Mouse (Mus musculus) hindbrain, postnatal 0 days (tissue): ENCODE measurements around the gene Gli1. TPM values are rescaled to one million over a fixed set of nuclear protein-coding genes. Genes with fewer than 3 reads are reported as not detected.
A peak's percentile ranks its signal among the peaks of the same experiment; 100 is the strongest.
"Not testable (repeated sequence)": the region's sequence is repeated elsewhere in the genome, so short reads cannot be mapped to it uniquely, and the experiment has no call there.

Source experiments
- ATAC-seq: fragments of 200-750 bp; cut with Nextera tagmentation; 2 replicates; pipeline ENCODE4 v1.8.0; 2017; ENCODE audit warnings: mild to moderate bottlenecking, moderate TSS enrichment, moderate library complexity
- DNase-seq: peaks from one replicate; pipeline ENCODE4 v3.0.0-alpha.2; 2015; ENCODE audit warnings: low spot score
- H3K27ac ChIP-seq: fragments of 300-500 bp; sonication (generic); 2 replicates; pipeline ENCODE4 v1.5.1; 2014; ENCODE audit warnings: mild to moderate bottlenecking
- H3K27me3 ChIP-seq: fragments of 300-500 bp; sonication (generic); 2 replicates; pipeline ENCODE4 v1.6.1; 2014; ENCODE audit warnings: low read length, mixed read lengths; ENCODE audit not compliant: insufficient read depth
- H3K36me3 ChIP-seq: fragments of 300-500 bp; sonication (generic); 2 replicates; pipeline ENCODE4 v1.6.1; 2014; ENCODE audit warnings: low read length, mixed read lengths; ENCODE audit not compliant: insufficient read depth
- H3K4me1 ChIP-seq: fragments of 300-500 bp; sonication (generic); 2 replicates; pipeline ENCODE4 v1.6.1; 2014; ENCODE audit warnings: antibody characterized with exemption, low read length, mixed read lengths; ENCODE audit not compliant: insufficient read depth
- H3K4me2 ChIP-seq: fragments of 300-500 bp; sonication (generic); 2 replicates; pipeline ENCODE4 v1.6.1; 2014; ENCODE audit warnings: low read depth, mild to moderate bottlenecking, low read length, moderate library complexity, mixed read lengths
- H3K4me3 ChIP-seq: fragments of 300-500 bp; sonication (generic); 2 replicates; pipeline ENCODE4 v1.5.1; 2014; ENCODE audit warnings: low read length
- H3K9ac ChIP-seq: fragments of 300-500 bp; sonication (generic); replicated peaks from 2 replicates; pipeline ENCODE4 v1.6.1; 2014; ENCODE audit warnings: mild to moderate bottlenecking, low read length, moderate library complexity, mixed read lengths
- H3K9me3 ChIP-seq: fragments of 300-500 bp; sonication (generic); 2 replicates; pipeline ENCODE4 v1.6.1; 2016; ENCODE audit warnings: low read length, mixed read lengths
- CTCF ChIP-seq: IDR thresholded peaks from 2 replicates; pipeline ENCODE4 v1.5.1; 2016; ENCODE audit warnings: antibody characterized with exemption, control low read depth, low read depth
- WGBS: fragments of 180-500 bp; shearing (Covaris S2); extraction: QIAGEN DNeasy Blood & Tissue Kit; methylation state at CpG from one replicate; pipeline ENCODE4 v1.1.7; 2014; 5-methylcytosine and 5-hydroxymethylcytosine counted together
- polyA plus RNA-seq: library from polyadenylated mRNA; unstranded; fragments of >200 nt; fragmentation: Nextera tagmentation; extraction: Ambion mirVana; gene quantifications from 2 replicates; pipeline ENCODE4 v1.2.1, GENCODE M21; 2015
- total RNA-seq: library from RNA; depleted of rRNA; stranded (reverse); fragments of >200 nt; gene quantifications from 2 replicates; pipeline ENCODE4 v1.2.3, GENCODE M21; 2014

The Gli1 gene
- total and polyA plus RNA-seq, 2 experiments from 2014 or later, result 2.7 to 13.0 TPM

- Histone ChIP-seq H3K27me3 (no peaks in the 10 kb centered on the region), H3K9me3 (no peaks in the 10 kb centered on the region), H3K4me2 (no peak overlapping the region), H3K36me3 (no peaks in the 10 kb centered on the region), H3K9ac (no peak overlapping the region), H3K27ac (no peak overlapping the region), H3K4me3 (no peak overlapping the region), H3K4me1 (no peaks in the 10 kb centered on the region)
- WGBS, result 63% methylated on average over 2 of the region's 2 CpGs
- DNase-seq, result no peak
- ATAC-seq, result no peak
- no peak for TF ChIP-seq CTCF
Observed at GRCm38 (mm10) chr10:127317277-127317676, 24.5 kb downstream of the Gli1 start.

- H3K4me2 ChIP-seq, H3K4me3 ChIP-seq, H3K27me3 ChIP-seq, H3K4me1 ChIP-seq, ATAC-seq, H3K9me3 ChIP-seq, H3K9ac ChIP-seq, DNase-seq, H3K27ac ChIP-seq, H3K36me3 ChIP-seq: not testable (repeated sequence)
- 73% methylated on average over 1 of the region's 1 CpGs for WGBS
Observed at GRCm38 (mm10) chr10:127314950-127315349, 26.8 kb downstream of the Gli1 start.

GRCm38 (mm10) chr10:127313516-127313915, 28.3 kb downstream of the Gli1 start:
- H3K9me3 ChIP-seq, H3K4me1 ChIP-seq, H3K36me3 ChIP-seq, H3K9ac ChIP-seq, H3K27me3 ChIP-seq, ATAC-seq, DNase-seq, H3K4me3 ChIP-seq, H3K27ac ChIP-seq, H3K4me2 ChIP-seq: not testable (repeated sequence)
- 94% methylated on average over 5 of the region's 5 CpGs for WGBS

GRCm38 (mm10) chr10:127312858-127313257, 28.9 kb downstream of the Gli1 start:
- peaks cover 5% of the 10 kb centered on the region; the same call in 1 of the 2 replicates for H3K4me1 ChIP-seq
- no peak for DNase-seq
- H3K27me3 ChIP-seq, result no peaks in the 10 kb centered on the region
- H3K9me3 ChIP-seq, result no peaks in the 10 kb centered on the region
- no peak overlapping the region for H3K4me2 ChIP-seq
- H3K9ac ChIP-seq, result no peak overlapping the region
- no peak for TF ChIP-seq CTCF
- no peak overlapping the region for H3K27ac ChIP-seq
- 83% methylated on average over 4 of the region's 4 CpGs for WGBS
- ATAC-seq, result no peak
- H3K4me3 ChIP-seq, result no peak overlapping the region
- peaks cover 9% of the 10 kb centered on the region for H3K36me3 ChIP-seq

DNA sequence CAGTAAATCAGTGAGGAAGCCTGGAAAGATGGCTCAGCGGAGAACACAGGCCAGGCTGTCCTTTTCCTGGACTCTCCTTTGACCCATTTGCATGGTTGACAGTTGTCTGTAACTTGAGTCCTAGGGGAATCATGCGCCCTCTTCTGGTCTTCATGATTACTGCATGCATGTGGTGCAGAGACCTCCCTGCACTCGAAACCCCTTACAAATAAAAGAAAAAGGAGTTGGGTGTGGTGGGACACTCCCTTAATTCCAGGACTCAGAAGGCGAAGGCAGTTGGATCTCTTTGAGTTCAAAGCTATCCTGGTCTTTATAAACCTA, 29.5 kb downstream of the Gli1 start:
- ATAC-seq (peak; percentile 49), DNase-seq (peak; percentile 90)
- Histone ChIP-seq H3K9ac (peak overlapping the region; percentile 73; the same call in 1 of the 2 replicates), H3K4me2 (peak overlapping the region; percentile 79), H3K36me3 (peaks cover 14% of the 10 kb centered on the region), H3K27ac (peak overlapping the region; percentile 80), H3K27me3 (no peaks in the 10 kb centered on the region), H3K4me3 (peak overlapping the region; percentile 71), H3K9me3 (no peaks in the 10 kb centered on the region), H3K4me1 (peaks cover 5% of the 10 kb centered on the region; the same call in 1 of the 2 replicates)
- 3% methylated on average over 4 of the region's 4 CpGs for WGBS
- TF ChIP-seq CTCF, result peak; percentile 89

DNA sequence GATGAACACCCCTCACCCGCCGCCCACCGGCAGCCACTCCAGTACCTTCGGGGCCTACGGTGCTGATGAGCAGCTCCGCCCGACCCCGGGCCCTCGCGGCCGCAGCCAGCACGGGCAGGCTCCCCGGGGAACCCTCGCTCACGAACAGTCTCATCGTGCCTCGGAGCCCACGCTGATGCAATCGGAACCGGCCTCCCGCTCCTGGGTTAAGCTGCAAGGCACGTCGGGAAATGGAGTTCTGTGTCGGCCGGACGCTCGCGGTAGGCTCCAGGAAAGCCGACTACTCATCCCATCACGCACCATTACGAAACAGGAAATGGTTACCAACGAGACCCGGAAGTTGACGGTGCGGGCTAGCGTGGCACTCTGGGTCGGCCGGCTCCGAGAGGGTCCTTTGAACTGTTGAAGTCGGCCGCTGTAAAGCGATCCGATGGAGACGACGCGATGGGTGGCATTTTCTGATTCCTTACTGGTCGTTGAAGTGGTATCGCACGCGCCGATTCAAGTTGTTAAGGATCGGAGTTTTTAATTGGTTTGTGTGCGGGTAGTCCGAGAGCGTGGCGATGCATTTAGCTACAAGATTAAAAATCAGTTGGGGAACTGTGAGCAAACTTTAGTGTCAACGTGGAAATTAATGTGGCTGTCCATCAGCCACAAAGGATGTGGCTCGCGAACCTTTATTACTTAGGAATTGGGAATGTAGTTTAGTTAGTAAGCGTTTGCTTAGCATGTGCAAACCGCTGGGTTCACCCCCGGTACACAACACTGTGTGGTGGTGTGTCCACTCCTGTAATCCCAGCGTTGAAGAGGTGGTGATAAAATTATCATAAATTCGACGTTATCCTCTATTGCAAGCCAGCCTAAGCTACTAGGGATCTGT, 30.1 kb downstream of the Gli1 start, which contains the start of gene Mars:
Gene Mars (minus strand): TSS at position 311 of the 880 bp plus-strand sequence.
- ATAC-seq (peak; percentile 97), DNase-seq (peak; percentile 97)
- Histone ChIP-seq H3K36me3 (peaks cover 18% of the 10 kb centered on the region), H3K27me3 (no peaks in the 10 kb centered on the region), H3K4me2 (peak within 1 kb of the TSS; percentile 79), H3K9me3 (no peaks in the 10 kb centered on the region), H3K4me1 (peaks cover 5% of the 10 kb centered on the region; the same call in 1 of the 2 replicates), H3K4me3 (peak within 1 kb of the TSS; percentile 71), H3K9ac (peak within 1 kb of the TSS; percentile 73), H3K27ac (peak within 1 kb of the TSS; percentile 80)
- WGBS, result under 1% methylated on average over 64 of the region's 65 CpGs
- TF ChIP-seq CTCF, result no peak
